Mouse (Mus musculus) megakaryocyte, embryonic 14.5 days (primary cell): ENCODE measurements around the gene Enpp6. TPM values are rescaled to one million over a fixed set of nuclear protein-coding genes. Genes with fewer than 3 reads are reported as not detected.
A peak's percentile ranks its signal among the peaks of the same experiment; 100 is the strongest.

Source experiments
- H3K27me3 ChIP-seq: replicated peaks from 2 replicates; pipeline ENCODE3; 2012; ENCODE audit warnings: inconsistent platforms
- H3K36me3 ChIP-seq: replicated peaks from 2 replicates; pipeline ENCODE3; 2012; ENCODE audit warnings: low read length, inconsistent platforms, mixed read lengths
- H3K4me1 ChIP-seq: 2 replicates; pipeline ENCODE4 v1.6.1; 2012; ENCODE audit warnings: inconsistent platforms
- H3K4me3 ChIP-seq: replicated peaks from 2 replicates; pipeline ENCODE3; 2012; ENCODE audit warnings: moderate library complexity, mild to moderate bottlenecking, inconsistent platforms
- H3K9me3 ChIP-seq: 2 replicates; pipeline ENCODE4 v1.6.1; 2012; ENCODE audit warnings: inconsistent platforms
- FLI1 ChIP-seq: IDR thresholded peaks from 2 replicates; pipeline ENCODE4 v1.6.1; 2012; ENCODE audit warnings: low read length, inconsistent platforms, mixed read lengths
- GATA1 ChIP-seq: IDR thresholded peaks from 3 replicates; pipeline ENCODE4 v1.6.1; 2012; ENCODE audit warnings: mixed read lengths, low read length, inconsistent platforms, borderline replicate concordance
- polyA plus RNA-seq: library from polyadenylated mRNA; stranded (reverse); fragments of >175 nt; gene quantifications from 2 replicates; pipeline ENCODE4 v1.2.3, GENCODE M21; 2012; ENCODE audit warnings: low replicate concordance; ENCODE audit not compliant: insufficient read depth

The Enpp6 gene
- polyA plus RNA-seq: 1.1 TPM in 1 of 2 replicates, not detected in the other

DNA sequence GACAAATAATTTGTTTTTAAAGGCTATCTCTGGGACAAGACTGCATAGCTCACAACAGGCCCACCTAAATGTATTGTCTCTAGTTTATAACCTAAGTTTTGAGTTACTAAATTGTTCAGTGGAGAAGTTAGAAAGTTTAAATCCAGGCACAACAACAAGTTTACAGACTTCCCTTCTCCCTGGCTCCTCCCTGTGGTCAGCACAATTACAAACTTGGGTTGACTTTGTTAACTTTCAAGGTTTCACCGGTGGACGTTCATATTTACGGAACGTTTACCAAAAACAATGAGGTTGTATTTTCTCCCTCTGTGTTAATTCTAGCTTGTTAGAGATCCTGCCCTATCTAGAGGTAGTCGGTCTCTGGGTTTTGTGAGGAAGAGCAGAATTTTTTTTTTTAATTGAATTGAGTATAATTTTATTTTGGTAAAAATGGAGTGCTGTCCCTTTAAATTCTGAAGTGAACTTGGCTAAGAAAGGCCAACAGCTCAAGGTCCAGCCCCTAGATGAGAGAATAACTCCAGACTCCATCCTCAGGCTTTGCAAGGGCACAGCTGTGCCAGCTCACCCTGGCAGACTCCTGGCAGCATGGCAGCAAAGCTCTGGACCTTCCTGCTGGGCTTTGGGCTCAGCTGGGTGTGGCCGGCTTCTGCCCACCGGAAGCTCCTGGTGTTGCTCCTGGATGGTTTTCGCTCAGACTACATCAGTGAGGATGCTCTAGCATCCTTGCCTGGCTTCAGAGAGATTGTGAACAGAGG is at the start of gene Enpp6:
Enpp6 (plus strand) TSS at position 502 of the 755 bp plus-strand sequence.
- no peaks in the 10 kb centered on the region for H3K36me3 ChIP-seq
- no peak for TF ChIP-seq GATA1
- no peak for TF ChIP-seq FLI1

DNA sequence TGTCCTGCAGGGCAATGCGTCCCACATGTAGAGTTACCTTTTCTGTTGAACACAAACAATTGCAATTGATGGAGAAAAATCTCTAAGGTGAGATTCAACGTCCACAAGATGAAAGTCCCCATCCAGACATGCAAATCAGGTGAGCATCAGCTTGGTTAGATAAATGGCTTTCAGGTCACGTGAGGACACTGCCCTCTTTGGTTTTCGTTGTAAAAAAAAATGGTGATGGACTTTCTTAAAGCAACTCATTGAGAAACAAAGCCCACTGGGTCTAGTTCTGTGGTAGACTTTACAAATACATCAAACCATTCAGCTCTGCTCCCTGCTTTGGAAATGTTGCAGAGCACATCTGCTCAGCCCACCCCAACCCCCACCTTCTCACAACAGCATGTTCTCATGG is 48.5 kb upstream of the Enpp6 start:
- H3K9me3 ChIP-seq: peaks cover 15% of the 10 kb centered on the region
- H3K36me3 ChIP-seq: no peaks in the 10 kb centered on the region
- H3K27me3 ChIP-seq: peaks cover 4% of the 10 kb centered on the region
- TF ChIP-seq FLI1 (no peak), GATA1 (no peak)
- no peak overlapping the region for H3K4me3 ChIP-seq
- peaks cover 33% of the 10 kb centered on the region for H3K4me1 ChIP-seq

More for the DNA sequence above, at the start of gene Enpp6:
- H3K27me3 ChIP-seq: no peaks in the 10 kb centered on the region
- no peak within 1 kb of the TSS for H3K4me3 ChIP-seq
- no peaks in the 10 kb centered on the region for H3K9me3 ChIP-seq
- H3K4me1 ChIP-seq: no peaks in the 10 kb centered on the region

DNA sequence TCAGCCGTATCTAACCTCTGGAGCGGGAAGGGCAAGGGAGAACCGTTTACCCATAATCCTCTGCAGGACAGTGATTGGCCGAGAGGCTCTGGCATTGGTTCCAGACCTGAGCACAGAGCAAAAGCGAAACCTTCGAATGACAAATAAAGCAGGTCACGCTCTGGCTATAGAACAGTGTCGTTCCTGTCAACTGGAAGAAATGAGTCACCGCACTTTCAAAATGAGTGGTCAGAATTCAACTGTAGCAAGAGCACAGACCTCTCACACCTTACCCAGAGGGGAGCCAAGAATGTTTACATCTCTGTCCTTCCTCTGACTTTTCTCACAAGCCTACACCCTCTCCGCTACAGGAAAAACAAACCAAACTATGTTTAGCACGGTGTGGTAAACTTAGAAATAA is 45.4 kb upstream of the Enpp6 start:
- Histone ChIP-seq H3K27me3 (peaks cover 4% of the 10 kb centered on the region), H3K4me1 (peaks cover 10% of the 10 kb centered on the region), H3K9me3 (peaks cover 20% of the 10 kb centered on the region), H3K36me3 (no peaks in the 10 kb centered on the region), H3K4me3 (peak overlapping the region; percentile 57)
- TF ChIP-seq GATA1 (no peak), FLI1 (no peak)

DNA sequence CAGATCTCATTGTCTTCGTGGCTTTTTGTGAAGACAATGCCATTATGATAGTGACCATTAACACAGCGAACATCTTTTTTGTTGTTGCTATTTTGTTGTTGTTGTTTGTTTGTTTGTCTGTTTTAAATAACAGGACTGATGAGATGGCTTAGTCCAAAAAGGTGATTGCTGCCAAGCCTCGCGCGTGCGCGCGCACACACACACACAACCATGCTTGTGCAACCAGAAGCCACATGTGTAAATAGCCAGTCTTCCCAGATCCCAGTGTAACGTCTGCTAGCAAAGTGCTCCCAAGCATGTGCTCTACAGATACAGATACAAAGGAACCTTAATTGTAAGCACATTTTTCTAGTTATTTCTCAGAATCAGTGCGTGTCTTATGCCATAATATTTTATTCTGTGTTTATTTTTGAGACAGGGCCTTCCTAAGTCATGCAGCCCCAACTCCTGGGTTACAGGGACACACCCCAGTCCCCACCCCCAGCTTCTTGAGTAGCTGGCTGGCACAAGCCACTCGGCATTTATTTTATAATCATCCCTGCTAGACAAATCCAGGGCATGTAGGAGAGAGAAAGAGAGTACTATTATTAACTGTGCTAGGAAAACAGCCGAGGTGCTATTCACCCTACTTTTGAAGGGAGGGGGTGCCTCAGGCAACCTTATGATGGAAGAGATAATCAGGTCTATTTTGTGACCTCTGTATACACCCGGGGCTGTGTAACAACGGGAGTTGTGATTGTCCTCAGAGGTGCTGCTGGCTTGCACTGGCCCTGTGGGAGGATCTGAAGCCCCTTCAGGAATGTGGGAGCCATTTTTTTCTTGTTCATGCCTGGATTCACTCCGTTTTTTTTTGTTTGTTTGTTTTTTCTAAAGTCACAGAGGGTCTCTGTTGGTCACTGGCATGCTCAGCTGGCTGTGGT is 44.7 kb upstream of the Enpp6 start:
- TF ChIP-seq GATA1 (no peak), FLI1 (no peak)
- H3K9me3 ChIP-seq: peaks cover 20% of the 10 kb centered on the region
- no peaks in the 10 kb centered on the region for H3K36me3 ChIP-seq
- peaks cover 10% of the 10 kb centered on the region for H3K4me1 ChIP-seq
- peaks cover 8% of the 10 kb centered on the region for H3K27me3 ChIP-seq
- peak overlapping the region; percentile 57 for H3K4me3 ChIP-seq

DNA sequence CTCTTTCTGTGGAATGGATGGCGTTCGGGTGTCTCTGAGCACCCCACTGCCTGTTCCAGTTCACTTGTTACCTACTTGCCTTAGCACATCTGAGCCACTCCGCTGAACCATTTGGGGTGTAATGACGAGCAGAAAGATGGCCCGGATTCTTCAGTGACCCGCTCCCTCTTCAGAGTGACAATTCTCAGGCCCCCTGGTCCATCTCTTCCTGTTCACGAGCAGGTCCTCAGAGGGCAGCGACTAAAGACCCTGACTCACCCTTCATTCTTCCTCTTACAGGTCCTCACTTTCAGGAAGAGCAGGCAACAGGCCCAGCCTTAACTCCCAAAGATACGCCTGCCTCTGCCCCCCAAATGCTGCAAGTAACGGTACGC is 44.0 kb upstream of the Enpp6 start:
- H3K9me3 ChIP-seq: peaks cover 20% of the 10 kb centered on the region
- TF ChIP-seq GATA1: no peak
- no peak overlapping the region for H3K4me3 ChIP-seq
- H3K4me1 ChIP-seq: peaks cover 10% of the 10 kb centered on the region
- peaks cover 12% of the 10 kb centered on the region for H3K27me3 ChIP-seq
- H3K36me3 ChIP-seq: no peaks in the 10 kb centered on the region

DNA sequence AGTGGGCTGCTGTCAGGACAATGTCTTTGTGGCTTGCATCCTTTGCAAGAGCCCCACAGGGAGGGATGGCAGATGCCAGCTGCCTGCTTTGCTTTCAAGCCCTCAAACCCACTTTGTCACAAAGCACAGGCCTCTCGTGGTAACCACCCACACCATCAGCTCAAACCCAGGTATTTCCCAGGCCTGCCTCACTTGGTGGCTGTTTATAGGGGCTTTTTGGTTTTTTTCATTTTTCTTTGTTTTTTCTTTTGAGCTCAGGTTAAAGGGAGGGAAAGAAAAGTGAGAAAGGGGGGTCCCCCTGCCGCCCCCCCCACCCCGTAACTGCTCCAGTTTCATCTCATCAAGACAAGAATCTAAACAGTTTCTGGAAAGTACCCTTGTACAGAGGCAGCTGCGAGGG is 43.4 kb upstream of the Enpp6 start:
- Histone ChIP-seq H3K27me3 (peaks cover 12% of the 10 kb centered on the region), H3K4me1 (peaks cover 10% of the 10 kb centered on the region), H3K36me3 (no peaks in the 10 kb centered on the region), H3K4me3 (no peak overlapping the region), H3K9me3 (peaks cover 20% of the 10 kb centered on the region)
- TF ChIP-seq GATA1 (no peak), FLI1 (no peak)

DNA sequence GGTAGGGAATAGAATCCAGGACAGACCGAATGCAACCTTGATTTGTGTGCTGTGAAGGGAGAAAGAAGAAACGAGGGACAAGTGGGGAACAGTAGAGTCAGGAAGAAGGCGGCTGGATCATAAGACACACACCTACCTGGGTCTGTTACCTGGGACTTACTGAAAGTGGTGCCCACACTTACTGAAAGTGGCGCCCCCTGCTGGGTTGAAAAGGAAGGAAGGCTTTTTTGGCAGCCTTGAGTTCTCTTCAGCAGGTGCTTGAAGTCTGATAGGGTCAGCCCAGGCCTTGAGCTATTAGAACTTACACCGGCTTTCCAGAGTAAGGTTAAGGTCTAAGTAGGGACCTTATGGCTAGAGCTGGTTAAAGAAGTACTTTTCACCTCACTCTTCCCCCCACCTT is 40.5 kb upstream of the Enpp6 start:
- H3K4me1 ChIP-seq: peaks cover 8% of the 10 kb centered on the region
- no peaks in the 10 kb centered on the region for H3K36me3 ChIP-seq
- 0 out of 2 replicates have a peak, but pooled peaks cover 5% of the 10 kb centered on the region for H3K9me3 ChIP-seq
- no peak overlapping the region for H3K4me3 ChIP-seq
- peaks cover 11% of the 10 kb centered on the region for H3K27me3 ChIP-seq
- TF ChIP-seq FLI1 (no peak), GATA1 (no peak)

DNA sequence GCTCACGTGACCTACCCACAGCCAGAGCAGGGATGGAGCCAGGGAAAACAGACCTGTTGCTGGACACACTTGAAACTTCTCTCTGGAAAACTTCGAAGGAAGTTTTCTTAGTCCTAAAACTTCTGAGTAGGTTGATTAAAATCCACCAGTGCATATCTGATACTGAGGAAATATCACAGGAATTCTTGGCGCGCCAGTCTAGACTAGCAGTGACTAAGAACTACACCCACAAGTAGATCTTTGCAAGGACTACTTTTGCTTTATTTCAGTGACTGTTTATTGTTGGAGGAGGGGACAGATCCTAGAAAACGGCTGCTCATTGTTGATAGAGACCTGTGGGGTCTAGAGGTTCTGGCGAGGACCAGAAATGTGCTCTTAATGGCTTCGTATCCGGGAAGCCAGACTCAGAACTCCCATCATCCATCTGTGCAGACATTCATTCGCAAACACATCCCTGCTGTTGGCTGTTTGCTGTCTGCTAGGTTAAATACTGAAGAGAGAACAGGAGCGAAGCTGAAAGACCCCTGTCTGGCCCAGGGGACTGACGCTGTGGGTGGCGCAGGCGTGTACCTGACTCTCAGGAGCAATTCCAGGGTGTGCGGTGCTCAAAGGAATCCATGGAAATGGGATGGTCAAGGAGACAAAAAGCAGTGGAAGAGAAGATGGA is 38.5 kb upstream of the Enpp6 start:
- H3K9me3 ChIP-seq: 0 out of 2 replicates have a peak, but pooled peaks cover 5% of the 10 kb centered on the region
- H3K27me3 ChIP-seq: peaks cover 11% of the 10 kb centered on the region
- TF ChIP-seq GATA1 (no peak), FLI1 (no peak)
- no peaks in the 10 kb centered on the region; the same call in 1 of the 2 replicates for H3K4me1 ChIP-seq
- no peaks in the 10 kb centered on the region for H3K36me3 ChIP-seq
- no peak overlapping the region for H3K4me3 ChIP-seq

DNA sequence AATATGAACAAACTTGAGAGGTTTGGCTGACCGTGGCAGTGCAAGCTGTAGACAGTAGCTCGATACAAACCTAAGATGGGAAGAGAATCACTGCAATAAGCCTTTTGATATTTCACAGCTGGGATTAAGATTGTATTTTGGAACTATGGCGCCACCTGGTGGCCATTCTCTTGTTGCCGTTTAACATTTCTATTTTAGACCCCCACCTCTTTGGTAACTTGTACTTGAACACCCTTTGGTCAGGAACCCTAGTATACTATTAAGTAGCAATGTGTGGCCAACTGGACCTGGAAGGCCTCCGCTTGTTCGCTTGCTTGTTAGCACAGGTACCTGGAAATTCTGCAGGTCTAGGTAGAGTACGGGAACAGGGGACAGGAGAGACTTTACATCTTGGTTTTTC is 33.2 kb upstream of the Enpp6 start:
- TF ChIP-seq GATA1: no peak
- TF ChIP-seq FLI1: no peak
- Histone ChIP-seq H3K27me3 (no peaks in the 10 kb centered on the region), H3K9me3 (no peaks in the 10 kb centered on the region), H3K36me3 (no peaks in the 10 kb centered on the region), H3K4me1 (no peaks in the 10 kb centered on the region; the same call in 1 of the 2 replicates), H3K4me3 (no peak overlapping the region)
